Mouse (Mus musculus) cerebellum, adult 9-10 months (tissue): Measurements from ENCODE around the gene Gm6034.
"Not testable (repeated sequence)": the region's sequence is repeated elsewhere in the genome, so short reads cannot be mapped to it uniquely, and the experiment has no call there.

Experiments
- DNase-seq: peaks from one replicate; pipeline ENCODE4 v3.0.0; 2022

Gm6034 gene

DNA sequence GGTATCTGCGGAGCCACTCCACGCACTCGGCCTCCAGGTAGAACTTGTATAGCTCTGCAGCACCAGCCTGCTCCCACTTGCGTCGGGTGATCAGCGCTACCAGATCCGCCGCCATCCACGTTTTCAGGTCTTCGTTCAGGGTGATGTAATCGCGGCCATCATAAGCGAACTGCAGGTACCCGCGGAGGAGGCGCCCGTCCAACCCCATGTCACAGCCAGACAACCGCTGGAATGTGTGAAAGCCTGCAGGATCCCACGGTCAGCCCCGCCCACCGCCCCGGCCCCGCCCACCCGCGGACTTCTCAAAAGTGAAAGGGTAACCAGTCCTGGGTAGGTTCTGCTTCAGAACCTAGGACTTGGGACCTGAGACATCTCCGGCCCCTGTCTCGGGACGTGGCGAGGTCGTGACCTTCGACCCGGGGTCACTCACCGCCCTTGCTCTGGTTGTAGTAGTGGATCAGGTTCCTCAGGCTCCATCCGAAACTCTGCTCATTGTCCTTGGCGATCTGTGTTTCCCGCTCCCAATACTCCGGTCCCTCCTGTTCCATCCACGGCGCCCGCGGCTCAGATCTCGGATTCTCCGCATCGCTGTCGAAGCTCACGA, 40.6 kb downstream of the Gm6034 start:
- DNase-seq = no peak

DNA sequence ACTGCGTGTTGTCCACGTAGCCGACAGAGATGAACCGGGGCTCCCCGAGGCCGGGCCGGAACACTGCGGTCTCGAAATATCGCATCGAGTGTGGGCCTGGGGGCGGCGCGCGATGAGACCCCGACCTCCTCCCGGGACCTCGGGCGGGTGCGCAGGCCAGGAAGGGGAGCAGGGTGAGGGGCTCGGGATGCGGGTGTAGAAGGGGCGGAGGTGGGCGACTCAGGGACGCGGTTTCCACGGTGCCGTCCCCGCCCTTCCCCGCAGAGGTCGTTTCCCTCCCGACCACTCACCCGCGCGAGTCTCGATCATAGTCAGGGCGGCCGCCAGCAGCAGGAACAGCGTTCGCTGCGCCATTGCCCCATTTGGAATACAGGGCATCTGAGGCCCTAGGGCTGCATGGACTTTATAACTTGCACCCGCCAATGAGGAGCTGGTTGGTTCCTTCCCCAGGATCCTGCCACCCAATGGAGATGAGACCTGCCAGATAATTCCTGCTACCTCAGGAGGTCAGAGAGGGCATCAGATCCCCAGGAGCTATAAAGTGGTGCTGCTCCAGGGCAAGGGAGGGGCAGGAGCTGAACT, 41.2 kb downstream of the Gm6034 start:
- DNase-seq = no peak

DNA sequence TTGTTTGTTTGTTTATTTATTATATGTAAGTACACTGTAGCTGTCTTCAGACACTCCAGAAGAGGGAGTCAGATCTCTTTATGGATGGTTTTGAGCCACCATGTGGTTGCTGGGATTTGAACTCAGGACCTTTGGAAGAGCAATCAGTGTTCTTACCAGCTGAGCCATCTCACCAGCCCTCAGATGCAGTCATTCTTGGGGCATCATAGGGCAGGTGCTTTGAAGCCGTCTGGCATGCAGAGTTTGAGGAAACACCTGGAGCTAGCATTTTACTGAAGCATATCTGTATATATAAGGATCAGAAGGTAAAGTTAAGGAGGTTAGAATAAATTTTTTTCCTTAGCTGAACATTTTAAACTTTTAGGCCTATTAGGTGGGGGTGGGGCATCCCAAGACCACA, 43.2 kb downstream of the Gm6034 start:
- not testable (repeated sequence) for DNase-seq

DNA sequence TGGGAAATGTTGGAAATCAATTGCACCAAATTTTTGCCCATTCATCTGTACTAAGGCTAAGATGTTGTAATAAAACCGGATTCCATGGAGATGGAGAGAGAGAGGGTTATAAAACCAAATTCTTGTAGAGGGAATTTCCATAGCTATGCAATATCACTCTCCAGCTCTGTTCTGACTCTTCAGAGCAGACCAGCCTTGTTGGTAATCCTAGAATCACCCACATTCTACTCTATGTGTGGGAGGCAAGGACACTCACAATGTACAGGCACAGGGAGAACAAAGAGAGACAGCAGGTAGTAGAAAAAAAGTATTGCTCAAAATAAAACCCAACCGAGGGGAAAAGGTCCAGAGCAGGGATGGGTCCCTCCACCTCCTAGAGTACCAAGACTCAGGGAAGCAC, 49.2 kb downstream of the Gm6034 start:
- not testable (repeated sequence) for DNase-seq

GRCm38 (mm10) chr17:36092520-36092919, 49.8 kb downstream of the Gm6034 start:
- DNase-seq = not testable (repeated sequence)

DNA sequence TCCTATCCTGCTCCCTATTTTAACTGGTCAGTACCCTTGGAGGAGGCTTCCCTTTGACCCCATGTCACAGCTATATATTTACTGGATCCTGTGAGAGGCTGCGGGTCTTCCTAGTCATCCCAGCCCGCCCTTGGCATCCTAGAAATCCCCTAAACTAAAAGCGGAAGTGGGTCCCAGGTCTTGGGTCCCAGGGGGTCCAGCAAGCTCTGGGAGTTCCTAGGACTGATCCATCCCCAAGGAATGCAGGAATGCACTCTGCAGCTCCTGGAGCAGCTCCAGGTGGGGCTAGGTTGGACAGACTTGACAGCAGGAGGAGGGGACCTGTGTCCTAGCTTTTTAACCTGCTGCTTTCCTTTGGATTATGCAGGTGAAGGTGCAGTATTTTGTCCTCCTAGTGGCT, 51.2 kb downstream of the Gm6034 start:
- no peak for DNase-seq

- not testable (repeated sequence) for DNase-seq
Observed at GRCm38 (mm10) chr17:36099603-36100002, 56.8 kb downstream of the Gm6034 start.

- not testable (repeated sequence) for DNase-seq
Observed at GRCm38 (mm10) chr17:36102091-36102490, 59.3 kb downstream of the Gm6034 start.
